Mouse (Mus musculus): ENCODE data around the gene Ces1h. TPM values are rescaled to one million over a fixed set of nuclear protein-coding genes. Genes with fewer than 3 reads are reported as not detected.

The Ces1h gene
- polyA plus RNA-seq (2017; shearing (Covaris generic)) = not detected

DNA sequence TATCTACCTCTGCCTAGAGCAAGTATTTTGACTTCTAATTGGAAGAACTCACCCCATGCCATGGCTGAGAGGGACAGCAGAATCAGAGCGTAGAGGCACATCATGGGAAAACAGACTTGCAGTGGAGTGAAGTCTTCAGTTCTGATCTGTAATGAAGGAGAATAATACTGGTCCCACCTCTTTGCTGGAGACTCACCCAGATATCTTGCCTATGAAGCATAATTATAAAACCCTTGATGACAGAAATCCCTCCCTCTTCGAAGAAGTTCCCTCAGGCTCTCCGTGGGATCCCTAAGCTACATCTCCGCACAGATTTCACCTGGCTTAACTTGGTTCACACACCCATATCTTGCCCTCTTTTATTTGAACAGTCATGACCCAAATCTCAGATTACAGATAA, at the start of gene Ces1h:
Gene Ces1h (minus strand): TSS at position 101 of the 400 bp plus-strand sequence.

GRCm38 (mm10) chr8:93337207-93337606, 42.3 kb downstream of the Ces1h start, which contains the start of gene Ces1g:
Gene Ces1g, minus strand, starts transcription at chr8:93337308.

Other genes starting within 250 kb of the Ces1h start
- not detected for gene Ces1c, start 248.4 kb downstream of the Ces1h start, polyA plus RNA-seq (2017; shearing (Covaris generic))
- gene Ces1d, start 181.9 kb downstream of the Ces1h start, polyA plus RNA-seq (2017; shearing (Covaris generic)) = not detected
- gene Ces1e, start 150.1 kb downstream of the Ces1h start, polyA plus RNA-seq (2017; shearing (Covaris generic)) = not detected
- gene Ces1f, start 100.0 kb downstream of the Ces1h start, polyA plus RNA-seq (2017; shearing (Covaris generic)) = not detected
- not detected for gene Ces1g, start 42.4 kb downstream of the Ces1h start, polyA plus RNA-seq (2017; shearing (Covaris generic))
- gene Ces5a, start 156.1 kb upstream of the Ces1h start, polyA plus RNA-seq (2017; shearing (Covaris generic)) = not detected